Mouse (Mus musculus) spleen, adult 2 months (tissue): ENCODE measurements around the gene Itga11.

ENCODE experiments used
- CTCF ChIP-seq: fragments of 200-500 bp; IDR thresholded peaks from 2 replicates; pipeline ENCODE4 v1.5.1; 2011; ENCODE audit warnings: mild to moderate bottlenecking, inconsistent platforms; ENCODE audit not compliant: insufficient read depth, insufficient read length, insufficient replicate concordance; ENCODE audit errors: extremely low read depth
- POLR2A ChIP-seq: fragments of 200-500 bp; IDR thresholded peaks from 2 replicates; pipeline ENCODE4 v1.6.1; 2011; ENCODE audit warnings: low read depth, low read length, inconsistent platforms

- no peak for TF ChIP-seq CTCF
- no peak for TF ChIP-seq POLR2A
These were observed 12.1 kb downstream of the Itga11 start for GRCm38 (mm10) chr9:62689748-62690147.
